Mouse (Mus musculus) lung, embryonic 15.5 days (tissue): ENCODE measurements at regions not wholly inside any gene's neighbourhood (a gene's known extent, or its start where the extent isn't known, plus 50 kb on each side); places are given as distances from the start of the nearest gene placed in this dataset.

Experiments used
- ATAC-seq: fragments of 200-750 bp; cut with Nextera tagmentation; 2 replicates; pipeline ENCODE4 v1.8.0; 2017; ENCODE audit warnings: moderate number of reproducible peaks, borderline replicate concordance; ENCODE audit not compliant: low FRiP score, low TSS enrichment; ENCODE audit errors: extremely low read depth
- H3K27ac ChIP-seq: fragments of 300-500 bp; sonication (generic); 2 replicates; pipeline ENCODE4 v1.5.1; 2015; ENCODE audit warnings: moderate library complexity, mild to moderate bottlenecking, inconsistent platforms
- H3K27me3 ChIP-seq: fragments of 300-500 bp; sonication (generic); 2 replicates; pipeline ENCODE4 v1.6.1; 2015; ENCODE audit warnings: inconsistent platforms
- H3K36me3 ChIP-seq: fragments of 300-500 bp; sonication (generic); 2 replicates; pipeline ENCODE4 v1.6.1; 2015; ENCODE audit warnings: inconsistent platforms
- H3K4me1 ChIP-seq: fragments of 300-500 bp; sonication (generic); 2 replicates; pipeline ENCODE4 v1.6.1; 2015; ENCODE audit warnings: inconsistent platforms
- H3K4me2 ChIP-seq: fragments of 300-500 bp; sonication (generic); 2 replicates; pipeline ENCODE4 v1.6.1; 2015; ENCODE audit warnings: inconsistent platforms, mild to moderate bottlenecking, moderate library complexity
- H3K4me3 ChIP-seq: fragments of 300-500 bp; sonication (generic); 2 replicates; pipeline ENCODE4 v1.5.1; 2015; ENCODE audit warnings: mild to moderate bottlenecking, inconsistent platforms
- H3K9ac ChIP-seq: fragments of 300-500 bp; sonication (generic); 2 replicates; pipeline ENCODE4 v1.6.1; 2015; ENCODE audit warnings: inconsistent platforms
- H3K9me3 ChIP-seq: fragments of 300-500 bp; sonication (generic); 2 replicates; pipeline ENCODE4 v1.6.1; 2016; ENCODE audit warnings: inconsistent platforms
- WGBS: fragments of 180-500 bp; shearing (Covaris S2); methylation state at CpG from one replicate; pipeline ENCODE4 v1.1.7; 2015; 5-methylcytosine and 5-hydroxymethylcytosine counted together

DNA sequence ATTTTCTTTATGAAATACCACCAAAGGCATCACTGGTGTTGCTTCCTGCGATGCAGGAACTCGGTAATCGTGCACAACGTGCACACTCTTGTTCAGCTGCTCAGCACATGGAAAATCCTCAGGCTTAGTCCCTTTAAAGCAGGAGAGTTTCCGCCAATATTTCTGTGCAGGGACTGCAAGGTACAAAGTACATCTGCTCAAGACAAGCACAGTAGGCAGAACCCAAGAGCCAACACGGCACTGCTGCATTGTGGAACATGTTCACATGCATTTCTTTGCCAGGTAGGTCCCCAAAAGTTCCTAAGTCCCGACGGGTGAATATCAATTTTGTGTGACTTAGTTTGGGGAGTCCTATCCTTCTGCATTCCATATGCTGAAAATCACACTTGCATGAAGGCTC is 808.0 kb upstream of the Pou3f3 start:
- Histone ChIP-seq H3K27ac (no peak overlapping the region), H3K27me3 (no peaks in the 10 kb centered on the region), H3K4me2 (no peak overlapping the region), H3K36me3 (no peaks in the 10 kb centered on the region), H3K4me1 (peaks cover 10% of the 10 kb centered on the region; the same call in 1 of the 2 replicates), H3K4me3 (no peak overlapping the region), H3K9ac (no peak overlapping the region), H3K9me3 (no peaks in the 10 kb centered on the region)
- ATAC-seq, result no peak
- 69% methylated on average over 8 of the region's 8 CpGs for WGBS

- Histone ChIP-seq H3K4me2 (no peak overlapping the region), H3K36me3 (no peaks in the 10 kb centered on the region), H3K9me3 (no peaks in the 10 kb centered on the region), H3K4me3 (no peak overlapping the region), H3K27me3 (no peaks in the 10 kb centered on the region), H3K9ac (no peak overlapping the region), H3K27ac (no peak overlapping the region), H3K4me1 (peaks cover 10% of the 10 kb centered on the region; the same call in 1 of the 2 replicates)
- WGBS, result 11% methylated on average over 2 of the region's 2 CpGs
- no peak for ATAC-seq
Observed at GRCm38 (mm10) chr1:41888213-41888612, 807.4 kb upstream of the Pou3f3 start.

- Histone ChIP-seq H3K4me3 (no peak overlapping the region), H3K9ac (no peak overlapping the region), H3K4me1 (peaks cover 10% of the 10 kb centered on the region; the same call in 1 of the 2 replicates), H3K27me3 (no peaks in the 10 kb centered on the region), H3K36me3 (no peaks in the 10 kb centered on the region), H3K9me3 (no peaks in the 10 kb centered on the region), H3K27ac (no peak overlapping the region), H3K4me2 (no peak overlapping the region)
- ATAC-seq, result no peak
- WGBS, result 64% methylated on average over 5 of the region's 5 CpGs
Observed at GRCm38 (mm10) chr1:41888966-41889365, 806.6 kb upstream of the Pou3f3 start.

- Histone ChIP-seq H3K27me3 (no peaks in the 10 kb centered on the region), H3K4me2 (no peak overlapping the region), H3K9me3 (no peaks in the 10 kb centered on the region), H3K36me3 (no peaks in the 10 kb centered on the region), H3K4me1 (peaks cover 10% of the 10 kb centered on the region; the same call in 1 of the 2 replicates), H3K4me3 (no peak overlapping the region), H3K27ac (no peak overlapping the region), H3K9ac (no peak overlapping the region)
- 65% methylated on average over 6 of the region's 6 CpGs for WGBS
- ATAC-seq, result no peak
Observed at GRCm38 (mm10) chr1:41889940-41890339, 805.6 kb upstream of the Pou3f3 start.

GRCm38 (mm10) chr1:41890714-41891689 is 804.6 kb upstream of the Pou3f3 start:
- Histone ChIP-seq H3K4me3 (no peak overlapping the region), H3K36me3 (no peaks in the 10 kb centered on the region), H3K9me3 (no peaks in the 10 kb centered on the region), H3K9ac (no peak overlapping the region), H3K4me1 (peaks cover 10% of the 10 kb centered on the region; the same call in 1 of the 2 replicates), H3K27me3 (no peaks in the 10 kb centered on the region), H3K4me2 (no peak overlapping the region), H3K27ac (no peak overlapping the region)
- 80% methylated on average over 20 of the region's 20 CpGs for WGBS
- ATAC-seq, result no peak

DNA sequence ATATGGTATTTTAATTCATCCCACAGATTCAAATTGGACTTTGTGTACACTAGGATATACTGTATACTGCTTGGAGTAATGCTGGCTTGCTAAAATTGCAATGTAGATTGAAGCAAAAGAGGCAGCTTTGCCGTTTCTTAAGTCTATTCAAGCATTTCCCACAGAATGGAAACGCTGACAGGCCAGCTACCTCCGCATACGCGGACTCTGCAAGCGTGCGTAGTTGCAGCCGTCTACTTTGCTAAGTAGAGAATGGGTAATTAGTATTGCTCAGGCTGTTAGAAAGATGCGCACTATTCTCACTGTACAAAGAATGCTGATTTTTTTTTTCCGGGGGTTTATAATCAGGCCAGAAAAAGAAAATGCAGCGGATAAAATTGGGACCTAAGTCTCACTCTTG is 803.8 kb upstream of the Pou3f3 start:
- ATAC-seq, result no peak
- Histone ChIP-seq H3K27ac (no peak overlapping the region), H3K27me3 (no peaks in the 10 kb centered on the region), H3K36me3 (no peaks in the 10 kb centered on the region), H3K4me1 (peaks cover 10% of the 10 kb centered on the region; the same call in 1 of the 2 replicates), H3K4me3 (no peak overlapping the region), H3K9ac (no peak overlapping the region), H3K4me2 (no peak overlapping the region), H3K9me3 (no peaks in the 10 kb centered on the region)
- 91% methylated on average over 11 of the region's 11 CpGs for WGBS

- Histone ChIP-seq H3K27me3 (no peaks in the 10 kb centered on the region), H3K4me1 (peaks cover 10% of the 10 kb centered on the region; the same call in 1 of the 2 replicates), H3K4me3 (no peak overlapping the region), H3K36me3 (no peaks in the 10 kb centered on the region), H3K27ac (no peak overlapping the region), H3K9me3 (no peaks in the 10 kb centered on the region), H3K4me2 (no peak overlapping the region), H3K9ac (no peak overlapping the region)
- no peak for ATAC-seq
- whole genome bisulfite sequencing, result 42% methylated on average over 2 of the region's 2 CpGs
Observed at GRCm38 (mm10) chr1:41892376-41892775, 803.2 kb upstream of the Pou3f3 start.

DNA sequence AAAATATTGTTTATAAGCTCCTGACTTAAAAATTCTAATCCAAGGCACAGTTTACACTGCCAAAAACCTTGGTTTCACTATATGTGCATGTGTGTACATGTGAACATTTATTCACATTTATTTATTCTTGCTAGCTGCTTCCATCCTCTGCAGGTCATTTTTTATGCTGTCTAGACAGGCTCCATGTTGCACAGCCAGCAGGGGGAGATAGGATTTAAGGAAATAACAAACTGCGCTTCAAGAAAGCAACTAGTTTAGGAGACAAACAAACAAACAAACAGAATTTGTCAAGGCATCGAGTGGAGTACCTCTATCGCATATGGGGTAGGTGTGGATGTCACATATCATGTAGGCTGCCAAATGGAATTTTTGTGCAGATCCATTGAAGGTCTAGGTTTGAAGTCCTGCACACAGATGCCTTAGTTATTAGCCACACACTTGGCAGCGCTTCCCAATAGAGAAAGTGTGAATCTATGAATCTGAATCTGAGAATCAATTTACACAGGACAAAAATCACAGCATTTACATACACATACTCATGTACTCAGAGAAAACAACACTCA is 797.7 kb upstream of the Pou3f3 start:
- Histone ChIP-seq H3K4me1 (no peaks in the 10 kb centered on the region), H3K36me3 (no peaks in the 10 kb centered on the region), H3K27ac (no peak overlapping the region), H3K4me2 (no peak overlapping the region), H3K9me3 (no peaks in the 10 kb centered on the region), H3K9ac (no peak overlapping the region), H3K27me3 (no peaks in the 10 kb centered on the region), H3K4me3 (no peak overlapping the region)
- no peak for ATAC-seq
- 61% methylated on average over 4 of the region's 4 CpGs for WGBS

DNA sequence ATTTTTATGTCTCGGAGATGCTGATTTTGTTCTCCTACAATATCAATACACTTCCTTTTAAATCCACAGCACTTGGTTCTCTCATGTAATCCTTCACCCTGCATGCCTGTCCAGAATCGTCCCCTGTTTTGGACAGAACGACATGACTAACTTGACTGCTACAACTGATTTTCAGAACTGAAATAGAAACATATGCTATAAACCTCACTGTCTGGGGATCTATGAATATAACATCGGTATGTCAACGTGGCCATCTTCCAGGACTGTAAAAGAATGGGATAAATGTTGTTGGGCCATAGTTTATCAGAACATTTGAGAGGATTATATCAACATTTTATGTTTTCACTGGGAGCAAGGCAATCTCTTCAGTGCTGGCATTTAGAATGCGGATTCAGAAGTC is 795.2 kb upstream of the Pou3f3 start:
- H3K4me3 ChIP-seq, result no peak overlapping the region
- 63% methylated on average over 6 of the region's 6 CpGs for WGBS
- no peaks in the 10 kb centered on the region for H3K4me1 ChIP-seq
- H3K27ac ChIP-seq, result no peak overlapping the region
- no peak overlapping the region for H3K9ac ChIP-seq
- no peaks in the 10 kb centered on the region for H3K27me3 ChIP-seq
- no peaks in the 10 kb centered on the region for H3K36me3 ChIP-seq
- no peak overlapping the region for H3K4me2 ChIP-seq
- no peaks in the 10 kb centered on the region for H3K9me3 ChIP-seq
- ATAC-seq, result no peak

DNA sequence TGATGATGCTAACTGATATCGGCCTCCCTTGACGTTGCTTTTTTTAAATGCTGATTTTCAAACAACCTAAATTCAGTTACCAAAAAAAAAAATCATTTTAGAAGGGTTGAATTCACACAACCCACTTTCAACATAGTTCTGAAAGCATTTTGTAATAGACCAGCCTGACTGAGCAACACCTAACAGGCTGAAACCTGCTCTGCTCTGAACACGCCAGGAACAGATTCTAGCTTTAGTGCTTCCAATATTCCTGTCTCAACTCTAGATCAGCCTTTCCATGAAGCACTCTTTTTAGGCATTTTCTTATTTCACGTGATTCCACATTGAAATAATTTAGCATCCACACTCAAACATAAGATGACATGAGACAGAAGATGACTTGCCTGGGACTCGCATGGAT is 789.6 kb upstream of the Pou3f3 start:
- no peaks in the 10 kb centered on the region for H3K9me3 ChIP-seq
- WGBS, result 77% methylated on average over 5 of the region's 5 CpGs
- H3K9ac ChIP-seq, result no peak overlapping the region
- no peak for ATAC-seq
- H3K4me1 ChIP-seq, result no peaks in the 10 kb centered on the region
- H3K27ac ChIP-seq, result no peak overlapping the region
- H3K27me3 ChIP-seq, result no peaks in the 10 kb centered on the region
- no peak overlapping the region for H3K4me2 ChIP-seq
- H3K36me3 ChIP-seq, result no peaks in the 10 kb centered on the region
- H3K4me3 ChIP-seq, result no peak overlapping the region

GRCm38 (mm10) chr1:41908001-41908807 is 787.4 kb upstream of the Pou3f3 start:
- no peak for ATAC-seq
- Histone ChIP-seq H3K27ac (no peak overlapping the region), H3K9ac (no peak overlapping the region), H3K27me3 (no peaks in the 10 kb centered on the region), H3K9me3 (no peaks in the 10 kb centered on the region), H3K4me3 (no peak overlapping the region), H3K4me2 (no peak overlapping the region), H3K4me1 (no peaks in the 10 kb centered on the region), H3K36me3 (no peaks in the 10 kb centered on the region)
- WGBS, result 88% methylated on average over 8 of the region's 8 CpGs

GRCm38 (mm10) chr1:41908808-41909110 is 786.8 kb upstream of the Pou3f3 start:
- Histone ChIP-seq H3K4me2 (no peak overlapping the region), H3K9me3 (no peaks in the 10 kb centered on the region), H3K4me1 (no peaks in the 10 kb centered on the region), H3K9ac (no peak overlapping the region), H3K27me3 (no peaks in the 10 kb centered on the region), H3K4me3 (no peak overlapping the region), H3K27ac (no peak overlapping the region), H3K36me3 (no peaks in the 10 kb centered on the region)
- WGBS, result 80% methylated on average over 5 of the region's 5 CpGs
- no peak for ATAC-seq
